Mouse (Mus musculus): ENCODE results near the gene Elovl5.

Elovl5 gene

GRCm38 (mm10) chr9:77917074-77917621 is at the start of gene Elovl5:
Gene Elovl5, plus strand, starts transcription at chr9:77917364.
- peak; percentile 98 for DNase-seq (ENCODE audit: low read depth, low spot score)

- no peak for DNase-seq (ENCODE audit: low read depth, low spot score)
Observed at GRCm38 (mm10) chr9:77891501-77891900, 25.7 kb upstream of the Elovl5 start.

DNA sequence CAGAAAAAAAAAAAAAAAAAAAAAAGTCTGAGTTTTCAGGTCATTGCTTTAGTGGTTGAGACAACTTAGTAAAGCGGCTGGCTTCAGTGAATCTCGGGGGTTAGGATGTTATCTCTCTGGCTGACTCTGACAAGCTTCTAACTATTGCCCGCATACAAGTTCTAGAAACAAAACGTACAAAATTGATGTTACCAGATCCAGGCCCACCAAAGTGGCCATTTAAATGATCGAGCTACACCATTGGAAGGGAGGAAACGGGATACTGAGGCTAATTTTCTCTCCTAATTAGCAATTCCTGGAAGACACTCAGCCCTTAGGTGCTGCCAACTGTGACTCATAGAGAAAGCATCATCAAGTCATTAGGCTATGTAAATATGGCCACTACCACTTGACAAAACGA is 18.6 kb upstream of the Elovl5 start:
- DNase-seq (ENCODE audit: low read depth, low spot score) = no peak

GRCm38 (mm10) chr9:77904133-77904532 is 13.0 kb upstream of the Elovl5 start:
- DNase-seq (ENCODE audit: low read depth, low spot score) = no peak

DNA sequence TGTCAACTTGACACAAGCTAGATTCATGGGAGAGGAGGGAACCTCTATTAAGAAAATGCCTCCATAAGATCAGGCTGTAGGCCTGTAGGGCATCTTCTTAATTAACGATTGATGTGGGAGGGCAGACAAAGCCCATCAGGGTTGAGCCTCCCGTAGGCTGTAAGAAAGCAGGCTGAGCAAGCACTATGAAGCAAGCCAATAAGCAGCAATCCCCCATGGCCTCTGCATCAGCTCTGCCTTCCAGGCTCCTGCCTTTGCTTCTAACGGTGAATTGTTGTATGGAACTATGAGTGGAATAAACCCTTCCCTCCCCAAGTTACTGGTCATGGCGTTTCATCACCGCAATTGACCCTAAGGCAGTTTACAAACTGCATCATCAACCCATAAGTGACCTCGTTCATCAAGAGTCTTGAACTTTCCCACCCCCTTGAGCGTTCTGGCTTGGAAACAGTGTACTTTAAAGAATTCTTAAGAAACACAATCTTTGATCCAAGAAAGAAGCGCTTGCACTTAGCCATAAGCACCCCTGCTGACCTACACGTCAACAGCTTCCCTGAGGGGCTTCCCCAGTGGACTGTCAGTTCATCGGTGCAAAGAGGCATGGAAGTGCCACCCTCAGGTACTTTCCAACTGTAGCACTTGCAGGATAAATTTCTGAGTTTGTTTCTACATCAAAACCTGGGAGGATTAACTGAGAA is 7.4 kb upstream of the Elovl5 start:
- DNase-seq (ENCODE audit: low read depth, low spot score) = no peak

- peak; percentile 83 for DNase-seq (ENCODE audit: low read depth, low spot score)
Observed at GRCm38 (mm10) chr9:77910270-77911240, 6.6 kb upstream of the Elovl5 start.

GRCm38 (mm10) chr9:77911508-77912229 is 5.5 kb upstream of the Elovl5 start:
- DNase-seq (ENCODE audit: low read depth, low spot score) = no peak

- DNase-seq (ENCODE audit: low read depth, low spot score) = no peak
Observed at GRCm38 (mm10) chr9:77912246-77912645, 4.9 kb upstream of the Elovl5 start.

GRCm38 (mm10) chr9:77914616-77915015 is 2.5 kb upstream of the Elovl5 start:
- no peak for DNase-seq (ENCODE audit: low read depth, low spot score)

- DNase-seq (ENCODE audit: low read depth, low spot score) = no peak
Observed at GRCm38 (mm10) chr9:77915791-77916190, 1.4 kb upstream of the Elovl5 start.

GRCm38 (mm10) chr9:77917622-77918131 is 513 bp downstream of the Elovl5 start:
- DNase-seq (ENCODE audit: low read depth, low spot score) = no peak

DNA sequence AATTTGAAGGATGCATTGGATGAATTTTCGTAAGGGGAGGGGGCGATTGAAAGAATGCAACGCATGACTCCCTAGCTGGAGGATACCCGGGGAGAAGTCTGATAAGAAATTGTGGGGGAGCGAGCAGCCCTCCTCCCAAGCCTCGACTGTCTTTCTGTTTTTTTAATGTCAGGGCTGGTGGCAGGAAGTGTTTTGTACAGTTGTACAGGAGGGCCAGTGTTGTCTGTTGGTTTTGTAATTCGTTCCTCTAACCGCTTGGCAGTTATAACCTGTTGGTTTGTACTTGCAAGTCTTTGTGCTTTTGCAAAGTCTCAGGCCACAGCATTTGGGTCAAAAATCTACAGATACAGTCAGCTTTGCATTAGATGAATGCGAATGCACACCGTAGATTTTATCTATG is 1.0 kb downstream of the Elovl5 start:
- no peak for DNase-seq (ENCODE audit: low read depth, low spot score)

- no peak for DNase-seq (ENCODE audit: low read depth, low spot score)
Observed at GRCm38 (mm10) chr9:77918961-77919670, 2.0 kb downstream of the Elovl5 start.

- DNase-seq (ENCODE audit: low read depth, low spot score) = no peak
Observed at GRCm38 (mm10) chr9:77920481-77920880, 3.3 kb downstream of the Elovl5 start.

- DNase-seq (ENCODE audit: low read depth, low spot score) = no peak
Observed at GRCm38 (mm10) chr9:77921366-77922260, 4.4 kb downstream of the Elovl5 start.

- DNase-seq (ENCODE audit: low read depth, low spot score) = no peak
Observed at GRCm38 (mm10) chr9:77923774-77924173, 6.6 kb downstream of the Elovl5 start.

DNA sequence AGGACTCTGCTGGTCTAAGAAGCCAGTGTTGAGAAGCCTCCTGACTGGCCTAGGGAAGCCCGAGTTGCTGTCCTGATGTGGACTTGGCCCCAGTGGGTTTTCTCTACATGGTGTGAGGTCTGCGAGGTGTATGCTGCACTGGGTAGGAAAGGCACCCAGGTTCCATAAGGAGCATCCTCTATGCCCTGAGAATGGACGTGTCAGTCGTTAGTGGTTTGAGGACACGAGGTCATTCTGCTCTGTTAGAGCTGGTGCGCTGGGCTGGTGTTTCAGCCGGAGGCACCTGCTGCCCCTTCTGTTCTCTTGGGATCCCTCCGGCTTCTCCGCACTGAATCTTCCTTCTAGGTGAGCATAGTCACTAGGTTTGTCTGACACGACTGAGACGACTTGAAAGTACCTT is 7.0 kb downstream of the Elovl5 start:
- no peak for DNase-seq (ENCODE audit: low read depth, low spot score)

DNA sequence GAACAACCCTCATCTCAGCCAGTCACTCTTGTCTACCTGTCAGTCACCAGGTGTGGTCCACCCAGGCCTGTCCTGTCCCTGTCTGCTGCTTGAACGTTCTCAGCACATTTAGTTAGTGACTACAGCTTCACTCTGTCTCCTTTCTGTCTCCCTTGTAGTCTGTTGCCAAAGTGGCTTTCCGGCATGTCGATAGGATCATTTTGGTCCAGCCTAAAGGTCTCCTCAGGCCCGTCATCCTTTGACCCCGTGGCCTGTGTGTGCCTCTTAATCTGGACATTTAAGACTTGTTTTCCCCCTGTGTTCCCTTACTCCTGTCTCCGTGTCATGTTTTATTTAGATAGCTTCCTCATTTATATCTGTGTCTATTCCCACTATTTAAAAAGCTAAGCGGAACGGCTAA is 9.0 kb downstream of the Elovl5 start:
- no peak for DNase-seq (ENCODE audit: low read depth, low spot score)

- no peak for DNase-seq (ENCODE audit: low read depth, low spot score)
Observed at GRCm38 (mm10) chr9:77926911-77927310, 9.7 kb downstream of the Elovl5 start.

DNA sequence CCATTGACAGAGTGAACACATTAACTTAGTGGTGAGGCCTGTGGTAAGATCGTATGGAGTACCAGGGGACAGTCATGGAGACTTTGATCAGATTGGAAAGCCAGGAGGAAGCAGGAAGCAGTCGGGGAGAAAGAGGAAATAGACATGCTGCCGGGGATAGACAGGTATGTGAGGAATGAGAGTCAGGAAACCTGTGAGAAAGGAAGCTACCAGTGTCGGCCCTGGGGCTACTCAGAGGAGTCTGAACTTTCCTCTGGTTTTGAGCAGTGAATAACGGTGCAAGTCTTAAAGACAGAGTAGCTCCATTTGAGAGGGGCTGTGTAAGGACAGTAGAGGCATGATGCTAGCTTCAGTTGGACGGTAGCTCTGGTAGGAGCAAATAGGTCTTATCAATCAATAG is 10.3 kb downstream of the Elovl5 start:
- no peak for DNase-seq (ENCODE audit: low read depth, low spot score)
